Mouse (Mus musculus): ENCODE results near the gene Dvl2. TPM values are rescaled to one million over a fixed set of nuclear protein-coding genes. Genes with fewer than 3 reads are reported as not detected.

The Dvl2 gene
- polyA plus RNA-seq, 1 experiment from 2014 or later = 17.4 TPM

- H3K27ac ChIP-seq = no peak within 1 kb of the TSS
- H3K9me3 ChIP-seq (replicated peaks) = no peaks in the 10 kb centered on the region
- H3K4me3 ChIP-seq = no peak within 1 kb of the TSS
- no peaks in the 10 kb centered on the region for H3K36me3 ChIP-seq
- WGBS = 82% methylated on average over 10 of the region's 10 CpGs
- H3K27me3 ChIP-seq = peaks cover 10% of the 10 kb centered on the region
- H3K9ac ChIP-seq = no peak within 1 kb of the TSS
- no peak for ATAC-seq (replicated peaks; ENCODE audit: insufficient number of reproducible peaks, insufficient read depth, low FRiP score, low read depth)
- H3K4me2 ChIP-seq = no peak within 1 kb of the TSS
- H3K4me1 ChIP-seq (replicated peaks) = peaks cover 3% of the 10 kb centered on the region; the same call in 1 of the 2 replicates
Measured at GRCm38 (mm10) chr11:70053898-70054570, 53.6 kb downstream of the Dvl2 start, which contains the start of gene Asgr1. Asgr1 (plus strand) TSS chr11:70054085.

- Histone ChIP-seq H3K27me3 (peaks cover 10% of the 10 kb centered on the region), H3K4me2 (peak overlapping the region; percentile 36; the same call in 1 of the 2 replicates), H3K4me3 (no peak overlapping the region), H3K4me1 (replicated peaks) (peaks cover 3% of the 10 kb centered on the region; the same call in 1 of the 2 replicates), H3K9ac (no peak overlapping the region), H3K27ac (no peak overlapping the region), H3K36me3 (no peaks in the 10 kb centered on the region), H3K9me3 (replicated peaks) (no peaks in the 10 kb centered on the region)
- no peak for ATAC-seq (replicated peaks; ENCODE audit: insufficient number of reproducible peaks, insufficient read depth, low FRiP score, low read depth)
- 25% methylated on average over 18 of the region's 18 CpGs for WGBS
Measured at GRCm38 (mm10) chr11:70055618-70056214, 55.3 kb downstream of the Dvl2 start.

- no peak for ATAC-seq (replicated peaks; ENCODE audit: insufficient number of reproducible peaks, insufficient read depth, low FRiP score, low read depth)
- no peaks in the 10 kb centered on the region for H3K36me3 ChIP-seq
- no peak overlapping the region for H3K4me3 ChIP-seq
- H3K9ac ChIP-seq = no peak overlapping the region
- H3K4me1 ChIP-seq (replicated peaks) = peaks cover 3% of the 10 kb centered on the region; the same call in 1 of the 2 replicates
- 78% methylated on average over 9 of the region's 9 CpGs for WGBS
- H3K4me2 ChIP-seq = no peak overlapping the region
- no peak overlapping the region for H3K27ac ChIP-seq
- peaks cover 10% of the 10 kb centered on the region for H3K27me3 ChIP-seq
- H3K9me3 ChIP-seq (replicated peaks) = no peaks in the 10 kb centered on the region
Measured at GRCm38 (mm10) chr11:70057805-70058204, 57.4 kb downstream of the Dvl2 start.

- no peak overlapping the region for H3K4me3 ChIP-seq
- H3K4me2 ChIP-seq = no peak overlapping the region
- H3K27me3 ChIP-seq = peaks cover 5% of the 10 kb centered on the region
- H3K9ac ChIP-seq = no peak overlapping the region
- no peaks in the 10 kb centered on the region for H3K9me3 ChIP-seq (replicated peaks)
- no peak for ATAC-seq (replicated peaks; ENCODE audit: insufficient number of reproducible peaks, insufficient read depth, low FRiP score, low read depth)
- H3K27ac ChIP-seq = no peak overlapping the region
- H3K36me3 ChIP-seq = no peaks in the 10 kb centered on the region
- whole genome bisulfite sequencing = 29% methylated on average over 6 of the region's 6 CpGs
- peaks cover 3% of the 10 kb centered on the region; the same call in 1 of the 2 replicates for H3K4me1 ChIP-seq (replicated peaks)
Measured at GRCm38 (mm10) chr11:70059930-70060329, 59.5 kb downstream of the Dvl2 start.

MicroRNAs within 50 kb of the gene (microRNA counts, 519-probe panel; counts per million panel counts)
- microRNA mmu-miR-324-3p (not detected), microRNA mmu-miR-324-5p (2,873 counts per million, percentile 70 among the panel's probes with 10 or more counts)

Small RNA genes within 50 kb of the gene (microRNA-seq; reads per million reads assigned to microRNA genes)
- gene Gm44349 (not detected), gene Mir324 (2,248 reads per million, percentile 84 among the genes with 10 or more reads in this experiment)

Other genes with a start within 250 kb of the Dvl2 start
- 10.9 and 18.3 TPM in 2 replicates for gene Polr2a, start 242.0 kb upstream of the Dvl2 start, polyA plus RNA-seq (2015; fragmentation: Nextera tagmentation; extraction: Ambion mirVana)
- 0.16 and 0.48 TPM in 2 replicates for gene Slc35g3, start 238.6 kb upstream of the Dvl2 start, polyA plus RNA-seq (2015; fragmentation: Nextera tagmentation; extraction: Ambion mirVana)
- 3.1 and 3.8 TPM in 2 replicates for gene Zbtb4, start 234.7 kb upstream of the Dvl2 start, polyA plus RNA-seq (2015; fragmentation: Nextera tagmentation; extraction: Ambion mirVana)
- gene Chrnb1, start 204.7 kb upstream of the Dvl2 start, polyA plus RNA-seq (2015; fragmentation: Nextera tagmentation; extraction: Ambion mirVana) = 5.4 and 7.5 TPM in 2 replicates
- gene Fgf11, start 198.7 kb upstream of the Dvl2 start, polyA plus RNA-seq (2015; fragmentation: Nextera tagmentation; extraction: Ambion mirVana) = 1.8 and 2.9 TPM in 2 replicates
- gene Tmem102, start 195.0 kb upstream of the Dvl2 start, polyA plus RNA-seq (2015; fragmentation: Nextera tagmentation; extraction: Ambion mirVana) = 1.1 and 2.6 TPM in 2 replicates
- not detected in 2 replicates for gene Gm39566, start 185.3 kb upstream of the Dvl2 start, polyA plus RNA-seq (2015; fragmentation: Nextera tagmentation; extraction: Ambion mirVana)
- gene Spem2, start 182.1 kb upstream of the Dvl2 start, polyA plus RNA-seq (2015; fragmentation: Nextera tagmentation; extraction: Ambion mirVana) = not detected in 2 replicates
- gene Spem1, start 178.4 kb upstream of the Dvl2 start, polyA plus RNA-seq (2015; fragmentation: Nextera tagmentation; extraction: Ambion mirVana) = not detected in 2 replicates
- gene Nlgn2, start 162.8 kb upstream of the Dvl2 start, polyA plus RNA-seq (2015; fragmentation: Nextera tagmentation; extraction: Ambion mirVana) = 1.6 and 2.2 TPM in 2 replicates
- 291 and 359 TPM in 2 replicates for gene Tmem256, start 162.1 kb upstream of the Dvl2 start, polyA plus RNA-seq (2015; fragmentation: Nextera tagmentation; extraction: Ambion mirVana)
- gene Plscr3, start 154.2 kb upstream of the Dvl2 start, polyA plus RNA-seq (2015; fragmentation: Nextera tagmentation; extraction: Ambion mirVana) = 68.5 and 81.4 TPM in 2 replicates
- gene Tnk1, start 141.9 kb upstream of the Dvl2 start, polyA plus RNA-seq (2015; fragmentation: Nextera tagmentation; extraction: Ambion mirVana) = 0.31 and 0.80 TPM in 2 replicates
- gene Tmem95, start 122.6 kb upstream of the Dvl2 start, polyA plus RNA-seq (2015; fragmentation: Nextera tagmentation; extraction: Ambion mirVana) = not detected in 2 replicates
- 3.3 and 5.7 TPM in 2 replicates for gene Kctd11, start 119.2 kb upstream of the Dvl2 start, polyA plus RNA-seq (2015; fragmentation: Nextera tagmentation; extraction: Ambion mirVana)
- 4.5 and 14.8 TPM in 2 replicates for gene Acap1, start 105.1 kb upstream of the Dvl2 start, polyA plus RNA-seq (2015; fragmentation: Nextera tagmentation; extraction: Ambion mirVana)
- 3.7 and 5.8 TPM in 2 replicates for gene 2810408A11Rik, start 99.6 kb upstream of the Dvl2 start, polyA plus RNA-seq (2015; fragmentation: Nextera tagmentation; extraction: Ambion mirVana)
- 5.2 and 7.0 TPM in 2 replicates for gene Neurl4, start 99.5 kb upstream of the Dvl2 start, polyA plus RNA-seq (2015; fragmentation: Nextera tagmentation; extraction: Ambion mirVana)
- 44.8 and 54.9 TPM in 2 replicates for gene Gps2, start 86.7 kb upstream of the Dvl2 start, polyA plus RNA-seq (2015; fragmentation: Nextera tagmentation; extraction: Ambion mirVana)
- gene Eif5a, start 78.6 kb upstream of the Dvl2 start, polyA plus RNA-seq (2015; fragmentation: Nextera tagmentation; extraction: Ambion mirVana) = 975 and 1,130 TPM in 2 replicates
- gene Ybx2, start 64.8 kb upstream of the Dvl2 start, polyA plus RNA-seq (2015; fragmentation: Nextera tagmentation; extraction: Ambion mirVana) = 5.5 and 5.7 TPM in 2 replicates
- gene Slc2a4, start 52.4 kb upstream of the Dvl2 start, polyA plus RNA-seq (2015; fragmentation: Nextera tagmentation; extraction: Ambion mirVana) = 42.0 and 42.6 TPM in 2 replicates
- 3.8 and 13.9 TPM in 2 replicates for gene Cldn7, start 35.8 kb upstream of the Dvl2 start, polyA plus RNA-seq (2015; fragmentation: Nextera tagmentation; extraction: Ambion mirVana)
- gene Ctdnep1, start 19.4 kb upstream of the Dvl2 start, polyA plus RNA-seq (2015; fragmentation: Nextera tagmentation; extraction: Ambion mirVana) = 19.9 and 21.6 TPM in 2 replicates
- 97.8 and 99.6 TPM in 2 replicates for gene Elp5, start 18.1 kb upstream of the Dvl2 start, polyA plus RNA-seq (2015; fragmentation: Nextera tagmentation; extraction: Ambion mirVana)
- gene Gabarap, start 9.5 kb upstream of the Dvl2 start, polyA plus RNA-seq (2015; fragmentation: Nextera tagmentation; extraction: Ambion mirVana) = 402 and 455 TPM in 2 replicates
- gene Phf23, start 4.8 kb upstream of the Dvl2 start, polyA plus RNA-seq (2015; fragmentation: Nextera tagmentation; extraction: Ambion mirVana) = 38.4 and 42.4 TPM in 2 replicates
- gene Acadvl, start 14.8 kb downstream of the Dvl2 start, polyA plus RNA-seq (2015; fragmentation: Nextera tagmentation; extraction: Ambion mirVana) = 200 and 235 TPM in 2 replicates
- 4.8 and 5.1 TPM in 2 replicates for gene Dlg4, start 16.3 kb downstream of the Dvl2 start, polyA plus RNA-seq (2015; fragmentation: Nextera tagmentation; extraction: Ambion mirVana)
- gene Asgr1, start 53.5 kb downstream of the Dvl2 start, polyA plus RNA-seq (2015; fragmentation: Nextera tagmentation; extraction: Ambion mirVana) = 0.29 TPM in 1 of 2 replicates, not detected in the other
- gene Asgr2, start 92.0 kb downstream of the Dvl2 start, polyA plus RNA-seq (2015; fragmentation: Nextera tagmentation; extraction: Ambion mirVana) = 0.22 TPM in 1 of 2 replicates, not detected in the other
- gene Mgl2, start 129.7 kb downstream of the Dvl2 start, polyA plus RNA-seq (2015; fragmentation: Nextera tagmentation; extraction: Ambion mirVana) = 0.40 and 0.82 TPM in 2 replicates
- 0.40 and 0.67 TPM in 2 replicates for gene Clec10a, start 155.6 kb downstream of the Dvl2 start, polyA plus RNA-seq (2015; fragmentation: Nextera tagmentation; extraction: Ambion mirVana)
- 0.54 and 0.65 TPM in 2 replicates for gene Slc16a11, start 212.2 kb downstream of the Dvl2 start, polyA plus RNA-seq (2015; fragmentation: Nextera tagmentation; extraction: Ambion mirVana)
- gene Slc16a13, start 220.5 kb downstream of the Dvl2 start, polyA plus RNA-seq (2015; fragmentation: Nextera tagmentation; extraction: Ambion mirVana) = 4.5 and 5.2 TPM in 2 replicates
- 18.1 and 19.8 TPM in 2 replicates for gene Bcl6b, start 229.2 kb downstream of the Dvl2 start, polyA plus RNA-seq (2015; fragmentation: Nextera tagmentation; extraction: Ambion mirVana)
- gene 0610010K14Rik, start 237.3 kb downstream of the Dvl2 start, polyA plus RNA-seq (2015; fragmentation: Nextera tagmentation; extraction: Ambion mirVana) = 107 and 113 TPM in 2 replicates
- 7.3 and 10.3 TPM in 2 replicates for gene Gm21988, start 239.2 kb downstream of the Dvl2 start, polyA plus RNA-seq (2015; fragmentation: Nextera tagmentation; extraction: Ambion mirVana)
- 198 and 215 TPM in 2 replicates for gene Rnasek, start 239.2 kb downstream of the Dvl2 start, polyA plus RNA-seq (2015; fragmentation: Nextera tagmentation; extraction: Ambion mirVana)